Mouse (Mus musculus) megakaryocyte, embryonic 14.5 days (primary cell): ENCODE results near the gene Agrp.

Source experiments
- FLI1 ChIP-seq: IDR thresholded peaks from 2 replicates; pipeline ENCODE4 v1.6.1; 2012; ENCODE audit warnings: low read length, inconsistent platforms, mixed read lengths
- GATA1 ChIP-seq: IDR thresholded peaks from 3 replicates; pipeline ENCODE4 v1.6.1; 2012; ENCODE audit warnings: mixed read lengths, low read length, inconsistent platforms, borderline replicate concordance

DNA sequence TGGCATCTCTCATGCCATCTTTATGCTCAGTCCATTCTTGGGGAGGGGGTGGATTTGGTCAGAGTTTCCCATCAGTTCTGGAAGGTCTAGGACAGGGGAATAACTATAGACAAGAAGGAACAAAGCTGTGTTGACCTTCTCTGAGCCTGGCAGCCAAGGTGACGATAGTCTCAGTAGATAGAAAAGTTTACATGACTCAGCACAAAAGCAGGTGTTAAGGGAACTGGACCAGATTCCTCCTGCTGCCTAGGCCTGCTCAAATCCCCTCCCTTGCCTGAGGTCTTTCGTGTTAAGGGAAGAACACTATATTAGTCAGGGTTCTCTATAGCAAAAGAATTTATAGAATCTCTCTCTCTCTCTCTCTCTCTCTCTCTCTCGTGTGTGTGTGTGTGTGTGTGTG lies 57.5 kb downstream of the Agrp start:
- TF ChIP-seq GATA1 (no peak), FLI1 (no peak)
